Mouse (Mus musculus): Measurements from ENCODE around the gene Apopt1.

Gene Apopt1

GRCm38 (mm10) chr12:111777919-111778318 is 64.9 kb downstream of the Apopt1 start:
- DNase-seq, result no peak

GRCm38 (mm10) chr12:111779544-111779943 is 66.5 kb downstream of the Apopt1 start:
- DNase-seq, result no peak

- DNase-seq, result no peak
These were observed 72.1 kb downstream of the Apopt1 start for GRCm38 (mm10) chr12:111785174-111785573.

- no peak for DNase-seq
These were observed 74.0 kb downstream of the Apopt1 start for GRCm38 (mm10) chr12:111787015-111787414.

GRCm38 (mm10) chr12:111790090-111790489 is 77.0 kb downstream of the Apopt1 start:
- DNase-seq, result no peak

GRCm38 (mm10) chr12:111790631-111791030 is 77.6 kb downstream of the Apopt1 start:
- DNase-seq, result no peak

GRCm38 (mm10) chr12:111791474-111792104 is 78.5 kb downstream of the Apopt1 start:
- no peak for DNase-seq

GRCm38 (mm10) chr12:111794102-111794501 is 81.0 kb downstream of the Apopt1 start:
- peak; percentile 41 to 58 for DNase-seq

- DNase-seq, result no peak
These were observed 81.6 kb downstream of the Apopt1 start for GRCm38 (mm10) chr12:111794526-111795179.

- peak; percentile 75 to 78 for DNase-seq
These were observed 82.3 kb downstream of the Apopt1 start for GRCm38 (mm10) chr12:111795180-111795895.

GRCm38 (mm10) chr12:111797251-111797650 is 84.2 kb downstream of the Apopt1 start:
- no peak for DNase-seq

- no peak for DNase-seq
These were observed 85.4 kb downstream of the Apopt1 start for GRCm38 (mm10) chr12:111798493-111798892.

- DNase-seq, result no peak
These were observed 87.6 kb downstream of the Apopt1 start for GRCm38 (mm10) chr12:111800459-111801183.

GRCm38 (mm10) chr12:111803538-111803937 is 90.5 kb downstream of the Apopt1 start:
- no peak for DNase-seq
